Mouse (Mus musculus) CD4-positive, CD25-positive, alpha-beta regulatory T cell (primary cell): ENCODE measurements around the gene Hist2h2be. TPM values are rescaled to one million over a fixed set of nuclear protein-coding genes. Genes with fewer than 3 reads are reported as not detected.

Experiments
- polyA plus RNA-seq: library from polyadenylated mRNA; unstranded; fragments of 100-300 nt; shearing (Covaris generic); gene quantifications from one replicate; pipeline ENCODE4 v1.2.1, GENCODE M21; 2017

The Hist2h2be gene
- polyA plus RNA-seq, 1 experiment from 2014 or later, result 4.6 TPM

Other genes starting within 250 kb of the Hist2h2be start
- gene Plekho1, start 225.1 kb upstream of the Hist2h2be start, polyA plus RNA-seq, result 9.1 TPM
- gene Vps45, start 162.7 kb upstream of the Hist2h2be start, polyA plus RNA-seq, result 28.6 TPM
- 19.7 TPM for gene Otud7b, start 116.6 kb upstream of the Hist2h2be start, polyA plus RNA-seq
- 3.7 TPM for gene Mtmr11, start 59.1 kb upstream of the Hist2h2be start, polyA plus RNA-seq
- 140 TPM for gene Sf3b4, start 48.8 kb upstream of the Hist2h2be start, polyA plus RNA-seq
- 3.5 TPM for gene Sv2a, start 40.0 kb upstream of the Hist2h2be start, polyA plus RNA-seq
- gene Bola1, start 1.4 kb upstream of the Hist2h2be start, polyA plus RNA-seq, result 32.6 TPM
- gene Hist2h2ab, start 1.3 kb upstream of the Hist2h2be start, polyA plus RNA-seq, result 0.95 TPM
- 9.2 TPM for gene Hist2h2ac, start 239 bp upstream of the Hist2h2be start, polyA plus RNA-seq
- 0.77 TPM for gene Hist2h3c2, start 18.0 kb downstream of the Hist2h2be start, polyA plus RNA-seq
- 73.7 TPM for gene Hist2h2aa2, start 19.2 kb downstream of the Hist2h2be start, polyA plus RNA-seq
- gene Hist2h2aa1, start 24.4 kb downstream of the Hist2h2be start, polyA plus RNA-seq, result not detected
- not detected for gene Hist2h3c1, start 25.6 kb downstream of the Hist2h2be start, polyA plus RNA-seq
- 4.2 TPM for gene Hist2h4, start 42.2 kb downstream of the Hist2h2be start, polyA plus RNA-seq
- gene Hist2h3b, start 47.5 kb downstream of the Hist2h2be start, polyA plus RNA-seq, result 7.6 TPM
- gene Hist2h2bb, start 48.6 kb downstream of the Hist2h2be start, polyA plus RNA-seq, result 5.4 TPM
- gene Fcgr1, start 72.8 kb downstream of the Hist2h2be start, polyA plus RNA-seq, result 0.20 TPM
- gene BC107364, start 231.2 kb downstream of the Hist2h2be start, polyA plus RNA-seq, result not detected